Mouse (Mus musculus): ENCODE results near the gene Olfr691.

DNA sequence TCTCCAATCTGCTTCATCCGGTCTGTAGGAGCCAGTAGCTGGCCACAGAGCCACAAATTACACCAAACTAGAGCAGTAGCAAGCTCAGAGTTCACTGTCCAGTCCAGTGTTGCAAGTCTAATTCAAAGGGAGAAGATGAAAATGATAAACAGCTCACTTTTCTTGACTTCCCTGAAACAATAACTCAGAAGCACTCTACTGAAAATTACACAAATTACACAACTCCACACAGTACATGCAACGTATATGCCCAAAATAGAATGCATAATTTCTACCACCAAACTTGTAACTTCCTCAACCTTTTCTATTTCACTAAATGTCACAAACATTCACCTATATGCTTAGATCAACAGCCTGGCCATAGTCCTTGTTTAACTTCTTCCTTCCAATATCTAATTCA is 48.2 kb upstream of the Olfr691 start:
- no peak for TF ChIP-seq MAX (IDR thresholded peaks at IDR 0.05)
- no peak for TF ChIP-seq CTCF (IDR thresholded peaks at IDR 0.05; ENCODE audit: control insufficient read depth, insufficient read depth, insufficient read length)
- TF ChIP-seq CEBPB (IDR thresholded peaks at IDR 0.05; ENCODE audit: low read depth) = no peak
- TF ChIP-seq MYOD1 (IDR thresholded peaks at IDR 0.05; ENCODE audit: control insufficient read depth, insufficient read length, low read depth) = no peak
- no peak for TF ChIP-seq FOSL1 (IDR thresholded peaks at IDR 0.05; ENCODE audit: insufficient read depth, low read length, poor library complexity, severe bottlenecking)

Measured in C2C12 (cell line).